Mouse (Mus musculus) intestine, embryonic 16.5 days (tissue): ENCODE measurements around the gene Sdccag8. TPM values are rescaled to one million over a fixed set of nuclear protein-coding genes. Genes with fewer than 3 reads are reported as not detected.

Experiments used
- ATAC-seq: fragments of 200-750 bp; cut with Nextera tagmentation; 2 replicates; pipeline ENCODE4 v1.8.0; 2017; ENCODE audit warnings: moderate TSS enrichment, moderate library complexity
- H3K27ac ChIP-seq: fragments of 300-500 bp; sonication (generic); 2 replicates; pipeline ENCODE4 v1.5.1; 2014; ENCODE audit warnings: mild to moderate bottlenecking, low read length
- H3K27me3 ChIP-seq: fragments of 300-500 bp; sonication (generic); replicated peaks from 2 replicates; pipeline ENCODE4 v1.6.1; 2014; ENCODE audit warnings: low read length, control low read depth, mixed read lengths; ENCODE audit not compliant: control insufficient read depth, insufficient read depth
- H3K36me3 ChIP-seq: fragments of 300-500 bp; sonication (generic); 2 replicates; pipeline ENCODE4 v1.6.1; 2014; ENCODE audit warnings: low read length, control low read depth; ENCODE audit not compliant: control insufficient read depth, insufficient read depth
- H3K4me1 ChIP-seq: fragments of 300-500 bp; sonication (generic); 2 replicates; pipeline ENCODE4 v1.6.1; 2014; ENCODE audit warnings: low read length, control low read depth, mixed read lengths; ENCODE audit not compliant: control insufficient read depth, insufficient read depth
- H3K4me2 ChIP-seq: fragments of 300-500 bp; sonication (generic); 2 replicates; pipeline ENCODE4 v1.6.1; 2014; ENCODE audit warnings: low read depth, low read length, control low read depth
- H3K4me3 ChIP-seq: fragments of 300-500 bp; sonication (generic); 2 replicates; pipeline ENCODE4 v1.5.1; 2014; ENCODE audit warnings: mild to moderate bottlenecking, low read length
- H3K9ac ChIP-seq: fragments of 300-500 bp; sonication (generic); 2 replicates; pipeline ENCODE4 v1.6.1; 2014; ENCODE audit warnings: low read depth, low read length
- H3K9me3 ChIP-seq: fragments of 300-500 bp; sonication (generic); 2 replicates; pipeline ENCODE4 v1.6.1; 2016; ENCODE audit warnings: low read length, control low read depth; ENCODE audit not compliant: control insufficient read depth
- WGBS: fragments of 180-500 bp; shearing (Covaris S2); extraction: QIAGEN DNeasy Blood & Tissue Kit; methylation state at CpG from one replicate; pipeline ENCODE4 v1.1.7; 2014; 5-methylcytosine and 5-hydroxymethylcytosine counted together
- polyA plus RNA-seq: library from polyadenylated mRNA; unstranded; fragments of >200 nt; fragmentation: Nextera tagmentation; extraction: Ambion mirVana; gene quantifications from 2 replicates; pipeline ENCODE4 v1.2.1, GENCODE M21; 2015

Sdccag8 gene
- polyA plus RNA-seq, 1 experiment from 2014 or later, result 30.3 TPM

GRCm38 (mm10) chr1:177029032-177029431 is 214.6 kb downstream of the Sdccag8 start:
- 53% methylated on average over 2 of the region's 2 CpGs for WGBS
- no peak overlapping the region for H3K27ac ChIP-seq
- H3K4me3 ChIP-seq, result no peak overlapping the region
- no peaks in the 10 kb centered on the region for H3K27me3 ChIP-seq
- no peaks in the 10 kb centered on the region for H3K9me3 ChIP-seq
- no peak overlapping the region for H3K4me2 ChIP-seq
- no peak overlapping the region for H3K9ac ChIP-seq
- no peak for ATAC-seq
- no peaks in the 10 kb centered on the region for H3K4me1 ChIP-seq
- H3K36me3 ChIP-seq, result no peaks in the 10 kb centered on the region

GRCm38 (mm10) chr1:177030669-177031068 is 216.2 kb downstream of the Sdccag8 start:
- Histone ChIP-seq H3K9me3 (no peaks in the 10 kb centered on the region), H3K4me2 (no peak overlapping the region), H3K27ac (no peak overlapping the region), H3K36me3 (no peaks in the 10 kb centered on the region), H3K9ac (no peak overlapping the region), H3K4me1 (no peaks in the 10 kb centered on the region), H3K27me3 (no peaks in the 10 kb centered on the region), H3K4me3 (no peak overlapping the region)
- WGBS, result 79% methylated on average over 3 of the region's 3 CpGs
- ATAC-seq, result no peak

- H3K4me1 ChIP-seq, result no peaks in the 10 kb centered on the region
- ATAC-seq, result no peak
- no peaks in the 10 kb centered on the region for H3K9me3 ChIP-seq
- H3K36me3 ChIP-seq, result no peaks in the 10 kb centered on the region
- H3K9ac ChIP-seq, result no peak overlapping the region
- no peak overlapping the region for H3K4me3 ChIP-seq
- no peaks in the 10 kb centered on the region for H3K27me3 ChIP-seq
- WGBS, result 94% methylated on average over 1 of the region's 1 CpGs
- H3K27ac ChIP-seq, result no peak overlapping the region
- H3K4me2 ChIP-seq, result no peak overlapping the region
These were observed 216.7 kb downstream of the Sdccag8 start for GRCm38 (mm10) chr1:177031196-177031595.

- Histone ChIP-seq H3K36me3 (no peaks in the 10 kb centered on the region), H3K9ac (no peak overlapping the region), H3K4me3 (no peak overlapping the region), H3K9me3 (no peaks in the 10 kb centered on the region), H3K4me1 (no peaks in the 10 kb centered on the region), H3K27ac (no peak overlapping the region), H3K27me3 (no peaks in the 10 kb centered on the region), H3K4me2 (no peak overlapping the region)
- no peak for ATAC-seq
- WGBS, result 38% methylated on average over 1 of the region's 1 CpGs
These were observed 217.8 kb downstream of the Sdccag8 start for GRCm38 (mm10) chr1:177032233-177032632.

GRCm38 (mm10) chr1:177035460-177035859 is 221.0 kb downstream of the Sdccag8 start:
- no peaks in the 10 kb centered on the region for H3K9me3 ChIP-seq
- WGBS, result 92% methylated on average over 2 of the region's 2 CpGs
- no peak overlapping the region for H3K9ac ChIP-seq
- H3K4me3 ChIP-seq, result no peak overlapping the region
- H3K36me3 ChIP-seq, result no peaks in the 10 kb centered on the region
- no peak for ATAC-seq
- H3K4me2 ChIP-seq, result no peak overlapping the region
- no peaks in the 10 kb centered on the region for H3K27me3 ChIP-seq
- H3K27ac ChIP-seq, result no peak overlapping the region
- H3K4me1 ChIP-seq, result no peaks in the 10 kb centered on the region

DNA sequence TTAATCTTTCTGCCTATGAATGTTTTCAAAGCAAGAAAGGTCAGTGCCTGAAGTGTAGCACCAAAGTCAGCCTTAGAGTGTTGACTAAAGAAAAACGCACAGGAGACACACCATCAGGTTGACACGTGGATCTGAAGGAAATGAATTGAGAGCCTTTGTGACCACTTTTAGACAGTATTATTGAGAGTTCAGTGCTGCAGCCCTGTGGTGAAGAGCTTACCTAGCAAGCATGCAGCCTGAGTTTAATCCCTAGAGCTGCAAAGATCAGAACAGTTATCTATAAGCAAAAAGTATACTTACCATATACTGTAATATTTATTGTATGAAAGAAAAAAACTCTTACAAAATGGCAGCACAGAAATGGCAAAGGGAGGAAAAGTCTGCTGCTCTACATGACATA is 223.9 kb downstream of the Sdccag8 start:
- Histone ChIP-seq H3K27ac (no peak overlapping the region), H3K9me3 (no peaks in the 10 kb centered on the region), H3K4me1 (no peaks in the 10 kb centered on the region), H3K4me3 (no peak overlapping the region), H3K4me2 (no peak overlapping the region), H3K27me3 (no peaks in the 10 kb centered on the region), H3K9ac (no peak overlapping the region), H3K36me3 (no peaks in the 10 kb centered on the region)
- no peak for ATAC-seq
- 65% methylated on average over 2 of the region's 2 CpGs for WGBS

GRCm38 (mm10) chr1:177039093-177039674 is 224.7 kb downstream of the Sdccag8 start:
- Histone ChIP-seq H3K9ac (no peak overlapping the region), H3K4me1 (no peaks in the 10 kb centered on the region), H3K27me3 (no peaks in the 10 kb centered on the region), H3K27ac (no peak overlapping the region), H3K4me2 (no peak overlapping the region), H3K4me3 (no peak overlapping the region), H3K9me3 (no peaks in the 10 kb centered on the region), H3K36me3 (no peaks in the 10 kb centered on the region)
- ATAC-seq, result 0 out of 2 replicates have a peak, but pooled peaks have one; percentile 62
- 56% methylated on average over 6 of the region's 6 CpGs for WGBS

- Histone ChIP-seq H3K9ac (no peak overlapping the region), H3K4me1 (no peaks in the 10 kb centered on the region), H3K4me3 (no peak overlapping the region), H3K27ac (no peak overlapping the region), H3K9me3 (no peaks in the 10 kb centered on the region), H3K27me3 (no peaks in the 10 kb centered on the region), H3K36me3 (no peaks in the 10 kb centered on the region), H3K4me2 (no peak overlapping the region)
- 54% methylated on average over 4 of the region's 4 CpGs for WGBS
- ATAC-seq, result no peak
These were observed 225.6 kb downstream of the Sdccag8 start for GRCm38 (mm10) chr1:177040058-177040457.

GRCm38 (mm10) chr1:177045885-177046284 is 231.4 kb downstream of the Sdccag8 start:
- Histone ChIP-seq H3K4me1 (no peaks in the 10 kb centered on the region), H3K4me3 (no peak overlapping the region), H3K9ac (no peak overlapping the region), H3K4me2 (no peak overlapping the region), H3K27ac (no peak overlapping the region), H3K9me3 (no peaks in the 10 kb centered on the region), H3K27me3 (no peaks in the 10 kb centered on the region), H3K36me3 (no peaks in the 10 kb centered on the region)
- no peak for ATAC-seq

DNA sequence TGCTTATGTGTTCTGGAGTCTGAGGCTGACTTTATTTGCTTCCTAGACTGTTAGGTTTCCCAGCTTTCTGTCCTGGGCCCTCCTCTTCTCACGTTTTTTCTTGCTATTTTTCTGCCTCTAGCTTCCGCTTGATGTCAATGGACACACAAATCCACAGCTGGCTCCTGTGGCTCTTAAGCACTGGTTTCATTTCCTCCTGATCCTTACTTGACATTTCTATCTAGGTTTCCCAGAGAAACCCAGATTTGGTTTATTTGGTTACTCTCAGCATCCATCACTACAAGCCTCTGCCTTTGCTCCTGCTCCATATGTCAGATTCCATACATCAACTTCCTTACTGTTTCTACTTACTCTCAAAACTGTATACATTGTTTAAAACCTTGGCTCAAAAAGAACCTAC is 232.5 kb downstream of the Sdccag8 start:
- Histone ChIP-seq H3K4me2 (no peak overlapping the region), H3K9me3 (no peaks in the 10 kb centered on the region), H3K4me1 (no peaks in the 10 kb centered on the region), H3K27me3 (no peaks in the 10 kb centered on the region), H3K36me3 (no peaks in the 10 kb centered on the region), H3K9ac (no peak overlapping the region), H3K27ac (no peak overlapping the region), H3K4me3 (no peak overlapping the region)
- no peak for ATAC-seq
- 63% methylated on average over 2 of the region's 2 CpGs for WGBS
